Mouse (Mus musculus): ENCODE results near the gene Gse1.

GRCm38 (mm10) chr8:120491166-120491793 is 263.0 kb downstream of the Gse1 start:
- no peak for TF ChIP-seq CTCF (IDR thresholded peaks at IDR 0.05; ENCODE audit: borderline replicate concordance, extremely low read depth, insufficient read depth, insufficient read length)
- TF ChIP-seq POLR2A (IDR thresholded peaks at IDR 0.05; ENCODE audit: borderline replicate concordance, extremely low read depth, insufficient read depth, insufficient read length, poor library complexity, severe bottlenecking): no peak

Data from brain, embryonic 14.5 days (tissue).